Mouse (Mus musculus): ENCODE data around the gene Mlxip. TPM values are rescaled to one million over a fixed set of nuclear protein-coding genes. Genes with fewer than 3 reads are reported as not detected.
A peak's percentile ranks its signal among the peaks of the same experiment; 100 is the strongest.

Gene Mlxip
- polyA plus RNA-seq (2015; fragmentation: Nextera tagmentation; extraction: Ambion mirVana) = 9.1 and 14.4 TPM in 2 replicates

DNA sequence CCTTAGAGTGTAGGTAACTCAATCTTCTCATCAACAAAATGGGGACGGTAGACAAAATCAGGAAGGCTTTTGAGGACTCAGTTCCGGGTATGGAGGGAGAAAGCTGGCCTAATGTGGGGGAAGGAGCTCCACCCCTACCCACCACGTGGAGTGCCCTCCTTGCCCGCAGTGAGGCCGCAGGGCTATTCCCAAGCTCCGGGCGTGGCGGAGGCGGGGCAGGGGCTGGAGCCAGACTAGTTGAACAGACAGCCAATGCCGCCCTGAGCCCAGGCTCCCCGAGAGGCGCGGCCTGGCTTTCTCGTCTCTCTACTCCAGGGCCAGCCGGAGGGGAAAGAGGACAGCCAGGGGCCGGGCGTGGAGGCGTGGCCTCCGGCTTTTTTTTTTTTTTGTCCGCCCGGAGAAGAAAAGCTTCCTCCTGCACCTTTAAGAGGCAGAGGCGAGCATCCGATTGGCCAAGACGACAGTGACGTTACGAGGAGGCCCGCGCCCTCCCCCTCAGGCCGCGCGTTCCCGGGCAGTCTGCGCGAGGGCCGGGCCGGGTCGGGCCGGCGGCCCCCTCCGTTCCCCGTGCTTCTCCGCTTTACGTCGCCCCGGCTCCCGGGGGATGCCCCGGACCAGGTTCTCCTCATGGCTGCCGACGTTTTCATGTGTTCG is at the start of gene Mlxip:
TSS of gene Mlxip (plus strand) at position 496 of the 654 bp plus-strand sequence.
- Histone ChIP-seq H3K36me3 (no peaks in the 10 kb centered on the region), H3K27ac (peak within 1 kb of the TSS; percentile 91), H3K9me3 (replicated peaks) (no peaks in the 10 kb centered on the region), H3K9ac (peak within 1 kb of the TSS; percentile 94), H3K4me1 (replicated peaks) (peaks cover 51% of the 10 kb centered on the region), H3K27me3 (no peaks in the 10 kb centered on the region), H3K4me3 (peak within 1 kb of the TSS; percentile 90), H3K4me2 (peak within 1 kb of the TSS; percentile 94)
- WGBS = 0% methylated on average over 49 of the region's 50 CpGs
- ATAC-seq (replicated peaks; ENCODE audit: insufficient number of reproducible peaks, insufficient read depth, low FRiP score, low read depth) = peak; percentile 98

DNA sequence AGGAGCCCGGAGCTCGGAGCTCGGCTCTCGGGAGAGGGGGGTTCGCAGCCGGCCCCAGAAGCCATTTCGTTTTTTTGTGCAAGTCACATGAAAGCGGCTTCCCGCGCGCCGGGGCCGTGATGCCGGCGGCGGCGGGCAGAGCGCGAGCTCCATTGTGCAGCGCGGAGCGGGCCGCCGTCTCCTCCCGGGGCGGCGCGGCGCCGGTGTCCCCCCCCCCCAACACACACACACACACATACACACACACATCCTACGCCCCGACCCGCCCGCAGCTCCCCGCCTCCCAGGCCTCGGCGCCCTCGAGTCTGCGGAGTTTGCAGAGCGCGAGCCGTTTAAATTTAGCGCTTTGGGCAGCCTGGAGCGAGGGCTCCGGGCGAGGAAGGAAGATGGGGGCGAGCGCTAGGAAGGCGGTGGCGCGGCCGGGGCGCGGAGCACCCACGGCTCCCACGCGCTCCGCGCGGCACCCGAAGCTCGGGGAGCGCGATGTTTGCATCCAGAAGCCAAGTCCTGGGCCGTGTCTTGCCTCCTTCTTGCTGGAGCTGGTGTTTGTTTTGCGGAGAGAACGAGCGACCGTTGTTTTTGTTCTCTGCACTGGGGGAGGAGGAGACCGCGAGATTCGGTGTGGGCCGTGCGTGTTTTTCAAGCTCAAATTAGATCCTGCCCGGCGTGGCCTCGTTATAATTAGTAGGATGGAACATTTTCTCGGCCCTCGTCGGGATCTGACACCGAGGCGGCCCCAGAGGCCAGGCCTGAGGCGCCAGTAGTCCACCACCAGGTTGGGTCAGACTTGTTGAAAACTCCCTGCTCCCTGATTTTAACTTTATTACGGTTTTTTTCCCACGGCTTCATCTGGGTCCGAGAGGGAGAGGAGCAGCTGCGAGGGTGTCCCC is 49.4 kb upstream of the Mlxip start:
- Histone ChIP-seq H3K4me2 (peak overlapping the region; percentile 91), H3K27ac (peak overlapping the region; percentile 97), H3K9me3 (replicated peaks) (no peaks in the 10 kb centered on the region), H3K9ac (peak overlapping the region; percentile 90), H3K4me1 (replicated peaks) (peaks cover 36% of the 10 kb centered on the region), H3K36me3 (no peaks in the 10 kb centered on the region), H3K27me3 (no peaks in the 10 kb centered on the region), H3K4me3 (peak overlapping the region; percentile 88)
- WGBS = under 1% methylated on average over 83 of the region's 87 CpGs
- ATAC-seq (replicated peaks; ENCODE audit: insufficient number of reproducible peaks, insufficient read depth, low FRiP score, low read depth) = peak; percentile 44

DNA sequence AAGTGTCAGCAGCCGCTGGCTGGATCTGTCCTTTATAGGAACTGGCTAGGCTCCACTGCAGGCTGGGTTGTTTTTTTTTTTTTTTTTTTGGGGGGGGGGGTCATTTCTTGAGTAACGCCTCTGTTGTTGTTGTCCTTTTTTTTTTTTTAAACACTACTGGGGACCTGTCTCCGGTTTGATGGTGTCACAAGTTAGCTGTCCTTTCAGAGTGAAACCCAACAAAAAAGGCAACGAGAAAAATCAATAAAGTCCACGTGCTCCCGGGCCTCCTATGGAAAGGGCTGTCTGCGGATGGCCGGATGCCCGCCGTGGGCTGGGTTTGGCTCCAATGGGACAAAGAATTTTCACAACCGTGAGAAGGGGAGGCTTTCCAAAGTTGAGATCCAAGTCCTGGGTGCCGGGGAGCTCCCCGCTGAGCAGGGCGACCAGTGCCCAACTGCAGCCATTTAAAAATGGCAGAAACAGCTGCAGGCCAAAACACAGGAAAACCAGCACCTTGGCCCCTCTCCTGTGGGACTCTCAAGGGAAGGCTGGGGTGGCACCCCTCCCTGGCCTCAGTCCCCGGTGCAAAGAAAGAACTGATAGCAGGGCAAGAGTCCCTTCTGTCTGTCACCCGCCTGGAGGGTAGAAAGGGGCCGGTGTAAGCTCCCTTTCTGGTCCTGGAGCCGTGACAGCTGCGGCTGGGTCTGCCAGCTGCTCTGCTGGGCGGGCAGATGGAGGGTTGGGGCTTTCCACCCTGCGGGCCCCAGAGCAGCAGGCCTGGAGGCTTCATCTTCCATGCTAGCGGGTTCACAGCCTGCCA is 48.5 kb upstream of the Mlxip start:
- Histone ChIP-seq H3K9me3 (replicated peaks) (no peaks in the 10 kb centered on the region), H3K4me1 (replicated peaks) (peaks cover 45% of the 10 kb centered on the region)
- 3% methylated on average over 22 of the region's 22 CpGs for WGBS

GRCm38 (mm10) chr5:123346701-123347270 is 47.8 kb upstream of the Mlxip start:
- ATAC-seq (replicated peaks; ENCODE audit: insufficient number of reproducible peaks, insufficient read depth, low FRiP score, low read depth) = no peak
- peaks cover 49% of the 10 kb centered on the region for H3K4me1 ChIP-seq (replicated peaks)

More for the DNA sequence above, 48.5 kb upstream of the Mlxip start:
- Histone ChIP-seq H3K27ac (peak overlapping the region; percentile 97), H3K4me2 (peak overlapping the region; percentile 91), H3K36me3 (no peaks in the 10 kb centered on the region), H3K27me3 (no peaks in the 10 kb centered on the region), H3K9ac (peak overlapping the region; percentile 90), H3K4me3 (peak overlapping the region; percentile 88)
- peak; percentile 38 for ATAC-seq (replicated peaks; ENCODE audit: insufficient number of reproducible peaks, insufficient read depth, low FRiP score, low read depth)

GRCm38 (mm10) chr5:123347985-123348384 is 46.6 kb upstream of the Mlxip start:
- H3K4me1 ChIP-seq (replicated peaks) = peaks cover 56% of the 10 kb centered on the region
- no peak overlapping the region for H3K27ac ChIP-seq
- WGBS = 76% methylated on average over 2 of the region's 2 CpGs

More at GRCm38 (mm10) chr5:123346701-123347270, 47.8 kb upstream of the Mlxip start:
- H3K4me2 ChIP-seq = peak overlapping the region; percentile 91
- peak overlapping the region; percentile 88 for H3K4me3 ChIP-seq
- H3K36me3 ChIP-seq = no peaks in the 10 kb centered on the region
- 67% methylated on average over 7 of the region's 7 CpGs for WGBS
- H3K9ac ChIP-seq = peak overlapping the region; percentile 48
- H3K27me3 ChIP-seq = no peaks in the 10 kb centered on the region
- no peaks in the 10 kb centered on the region for H3K9me3 ChIP-seq (replicated peaks)
- H3K27ac ChIP-seq = peak overlapping the region; percentile 97

DNA sequence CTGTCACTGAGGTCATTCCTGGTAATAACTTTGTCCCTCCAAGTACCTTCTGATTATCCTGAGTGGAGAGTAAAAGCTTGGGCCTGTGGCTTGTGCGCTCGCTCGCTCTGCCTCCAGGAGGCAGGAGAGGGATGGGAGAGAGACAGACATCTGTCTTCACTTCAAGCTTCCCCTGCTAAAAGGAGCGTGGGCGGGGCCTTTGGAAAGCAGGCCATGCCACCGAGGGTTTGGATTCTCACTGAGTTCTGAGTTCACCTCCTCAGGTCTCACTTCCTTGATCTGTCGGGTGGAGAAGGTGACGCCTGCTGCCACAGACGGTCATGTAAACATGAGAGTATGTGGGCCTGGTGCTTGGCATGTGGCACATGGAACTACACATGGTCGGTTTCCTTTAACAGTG is 44.2 kb upstream of the Mlxip start:
- 45% methylated on average over 10 of the region's 10 CpGs for whole genome bisulfite sequencing
- ATAC-seq (replicated peaks; ENCODE audit: insufficient number of reproducible peaks, insufficient read depth, low FRiP score, low read depth) = no peak
- Histone ChIP-seq H3K9ac (no peak overlapping the region), H3K4me1 (replicated peaks) (peaks cover 56% of the 10 kb centered on the region), H3K4me3 (no peak overlapping the region), H3K9me3 (replicated peaks) (no peaks in the 10 kb centered on the region), H3K27me3 (no peaks in the 10 kb centered on the region), H3K4me2 (no peak overlapping the region), H3K36me3 (0 out of 2 replicates have a peak, but pooled peaks cover under 1% of the 10 kb centered on the region), H3K27ac (peak overlapping the region; percentile 32)

More at GRCm38 (mm10) chr5:123347985-123348384, 46.6 kb upstream of the Mlxip start:
- Histone ChIP-seq H3K9me3 (replicated peaks) (no peaks in the 10 kb centered on the region), H3K4me3 (no peak overlapping the region), H3K27me3 (no peaks in the 10 kb centered on the region), H3K9ac (no peak overlapping the region), H3K36me3 (no peaks in the 10 kb centered on the region), H3K4me2 (no peak overlapping the region)
- no peak for ATAC-seq (replicated peaks; ENCODE audit: insufficient number of reproducible peaks, insufficient read depth, low FRiP score, low read depth)

DNA sequence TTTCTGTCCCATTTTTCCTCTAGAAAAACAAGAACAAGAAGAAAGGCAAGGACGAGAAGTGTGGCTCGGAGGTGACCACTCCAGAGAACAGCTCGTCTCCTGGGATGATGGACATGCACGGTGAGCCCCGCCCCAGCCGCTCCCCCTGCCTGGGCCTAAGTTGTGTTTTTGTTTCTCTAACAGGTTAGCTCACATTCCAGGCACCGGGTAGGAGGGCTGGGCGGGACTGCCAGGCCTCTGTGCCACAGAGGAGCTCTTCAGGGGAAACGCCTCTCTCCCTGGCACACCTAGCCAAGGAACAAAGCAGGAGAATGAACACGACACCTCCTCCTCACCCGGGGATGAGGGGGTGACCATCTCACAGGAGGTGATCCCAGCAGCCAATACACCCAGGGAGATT is 38.7 kb upstream of the Mlxip start:
- no peak overlapping the region for H3K4me2 ChIP-seq
- ATAC-seq (replicated peaks; ENCODE audit: insufficient number of reproducible peaks, insufficient read depth, low FRiP score, low read depth) = no peak
- H3K4me1 ChIP-seq (replicated peaks) = peaks cover 18% of the 10 kb centered on the region
- H3K27ac ChIP-seq = no peak overlapping the region
- no peaks in the 10 kb centered on the region for H3K27me3 ChIP-seq
- H3K36me3 ChIP-seq = peaks cover 43% of the 10 kb centered on the region
- no peaks in the 10 kb centered on the region for H3K9me3 ChIP-seq (replicated peaks)
- H3K4me3 ChIP-seq = no peak overlapping the region
- 79% methylated on average over 11 of the region's 11 CpGs for WGBS
- no peak overlapping the region for H3K9ac ChIP-seq

DNA sequence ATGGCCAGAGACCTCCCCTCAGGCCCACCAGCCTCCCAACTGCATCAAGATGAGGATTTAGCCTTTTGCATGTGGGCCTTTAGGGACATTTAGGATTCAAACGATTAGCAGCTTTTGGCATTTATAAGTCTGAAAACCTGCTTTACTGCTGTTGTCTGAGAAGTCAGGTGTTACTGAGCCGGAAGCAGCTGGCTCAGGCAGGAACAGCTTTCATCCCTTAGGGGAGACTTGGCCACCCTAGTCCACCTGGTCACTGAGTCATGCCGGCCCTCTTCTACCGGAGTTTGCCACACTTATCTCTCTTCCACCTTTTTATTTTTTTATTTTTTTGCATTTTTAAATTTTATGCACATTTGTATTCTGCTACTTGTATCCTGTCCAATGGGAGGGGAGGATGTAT is 37.3 kb upstream of the Mlxip start:
- Histone ChIP-seq H3K4me3 (no peak overlapping the region), H3K4me2 (no peak overlapping the region), H3K27ac (no peak overlapping the region), H3K27me3 (no peaks in the 10 kb centered on the region), H3K36me3 (peaks cover 55% of the 10 kb centered on the region), H3K9ac (no peak overlapping the region), H3K9me3 (replicated peaks) (no peaks in the 10 kb centered on the region), H3K4me1 (replicated peaks) (peaks cover 12% of the 10 kb centered on the region)
- no peak for ATAC-seq (replicated peaks; ENCODE audit: insufficient number of reproducible peaks, insufficient read depth, low FRiP score, low read depth)
- WGBS = 89% methylated on average over 4 of the region's 4 CpGs

DNA sequence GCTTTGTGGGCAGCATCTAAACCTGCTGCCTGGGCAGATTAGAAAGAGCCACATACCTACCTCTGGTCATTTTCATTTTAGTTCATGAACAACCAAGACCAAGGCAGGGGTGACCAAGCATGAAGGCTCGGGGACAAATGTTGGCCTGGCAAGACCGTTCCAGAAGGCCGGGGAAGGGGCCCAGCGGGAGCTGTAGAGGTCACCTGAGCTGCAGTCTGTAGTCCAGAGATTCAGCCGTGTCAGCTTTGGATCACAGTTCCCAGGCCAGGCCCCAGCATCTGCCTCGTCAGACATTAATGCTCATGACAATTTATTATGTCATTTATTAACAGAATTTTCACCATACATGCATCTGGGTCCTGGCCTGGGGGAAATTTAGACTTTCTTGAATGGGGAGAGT is 35.2 kb upstream of the Mlxip start:
- Histone ChIP-seq H3K27ac (no peak overlapping the region), H3K4me1 (replicated peaks) (peaks cover 7% of the 10 kb centered on the region), H3K9ac (no peak overlapping the region), H3K27me3 (no peaks in the 10 kb centered on the region), H3K4me2 (no peak overlapping the region), H3K36me3 (peaks cover 64% of the 10 kb centered on the region), H3K9me3 (replicated peaks) (no peaks in the 10 kb centered on the region), H3K4me3 (no peak overlapping the region)
- ATAC-seq (replicated peaks; ENCODE audit: insufficient number of reproducible peaks, insufficient read depth, low FRiP score, low read depth) = no peak
- WGBS = 87% methylated on average over 6 of the region's 6 CpGs

DNA sequence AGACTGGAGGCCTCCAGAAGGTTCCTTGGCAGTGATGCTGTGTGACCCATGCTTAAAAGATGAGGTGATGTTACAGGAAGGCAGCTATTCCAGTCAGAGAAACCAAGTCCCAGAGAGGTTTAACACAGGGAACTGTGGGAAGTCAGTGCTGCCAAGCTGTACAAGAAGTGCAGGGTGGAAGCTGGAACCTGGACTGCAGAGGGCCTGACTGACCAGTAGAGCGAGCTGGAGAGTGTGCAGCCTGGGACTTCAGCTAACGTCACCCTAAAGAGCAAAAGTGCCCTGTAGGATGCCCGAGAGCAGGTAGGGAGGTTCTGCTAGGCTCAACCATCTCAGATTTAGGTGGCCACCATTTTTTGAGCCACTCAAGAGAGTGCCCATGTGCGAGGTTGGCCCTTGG is 31.7 kb upstream of the Mlxip start:
- Histone ChIP-seq H3K9me3 (replicated peaks) (no peaks in the 10 kb centered on the region), H3K4me1 (replicated peaks) (peaks cover 15% of the 10 kb centered on the region), H3K4me2 (no peak overlapping the region), H3K36me3 (peaks cover 49% of the 10 kb centered on the region), H3K9ac (no peak overlapping the region), H3K27me3 (no peaks in the 10 kb centered on the region), H3K4me3 (no peak overlapping the region), H3K27ac (no peak overlapping the region)
- 84% methylated on average over 4 of the region's 4 CpGs for WGBS
- no peak for ATAC-seq (replicated peaks; ENCODE audit: insufficient number of reproducible peaks, insufficient read depth, low FRiP score, low read depth)
